Mouse (Mus musculus): ENCODE measurements around the gene 6330403K07Rik.

DNA sequence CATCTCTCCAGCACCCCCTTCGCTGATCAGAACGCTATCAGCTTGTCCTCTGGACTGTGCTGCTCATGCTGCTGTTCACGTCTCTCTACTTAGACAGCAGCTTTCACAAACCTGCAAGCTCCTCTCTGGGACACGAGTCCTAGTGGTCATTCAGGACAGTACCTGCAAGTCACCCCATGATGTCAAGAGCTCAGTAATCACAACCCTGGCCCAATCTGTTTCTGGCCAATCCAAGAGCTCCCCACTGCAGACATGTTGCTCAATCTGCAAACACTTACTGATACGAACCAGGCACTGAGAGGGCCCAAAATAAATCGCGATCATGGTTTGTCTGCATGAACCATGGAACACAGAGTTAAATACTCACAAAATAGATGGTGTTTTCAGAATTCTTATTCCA, 20.6 kb downstream of the 6330403K07Rik start:
- no peak for TF ChIP-seq POLR2A (IDR thresholded peaks at IDR 0.05; ENCODE audit: low read depth, low read length)
- TF ChIP-seq CTCF (IDR thresholded peaks at IDR 0.05; ENCODE audit: borderline replicate concordance, insufficient read depth, low read length): no peak
